Mouse (Mus musculus): Measurements from ENCODE around the gene Gpr3.

Gpr3 gene

DNA sequence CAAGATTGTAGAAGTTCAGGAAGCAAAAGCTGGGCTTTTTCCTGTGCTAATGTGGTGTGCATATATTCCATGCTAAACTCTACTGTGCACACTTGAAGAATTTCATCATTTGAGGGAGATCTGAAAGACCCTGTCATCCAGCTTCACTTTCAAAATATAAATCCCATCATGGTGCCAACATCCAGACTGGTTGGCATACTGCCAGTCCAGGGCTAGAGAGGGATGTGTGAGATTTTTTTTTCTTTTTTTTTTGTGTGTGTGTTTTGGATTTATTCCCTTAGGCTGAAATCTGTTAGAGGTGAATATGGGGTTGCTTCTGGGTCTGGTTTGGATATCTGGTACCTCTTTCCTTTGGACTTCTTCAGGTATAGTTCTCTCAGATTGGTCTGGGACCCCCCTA, 41.7 kb downstream of the Gpr3 start:
- DNase-seq (ENCODE audit: low spot score in 2 of 2), result no peak

DNA sequence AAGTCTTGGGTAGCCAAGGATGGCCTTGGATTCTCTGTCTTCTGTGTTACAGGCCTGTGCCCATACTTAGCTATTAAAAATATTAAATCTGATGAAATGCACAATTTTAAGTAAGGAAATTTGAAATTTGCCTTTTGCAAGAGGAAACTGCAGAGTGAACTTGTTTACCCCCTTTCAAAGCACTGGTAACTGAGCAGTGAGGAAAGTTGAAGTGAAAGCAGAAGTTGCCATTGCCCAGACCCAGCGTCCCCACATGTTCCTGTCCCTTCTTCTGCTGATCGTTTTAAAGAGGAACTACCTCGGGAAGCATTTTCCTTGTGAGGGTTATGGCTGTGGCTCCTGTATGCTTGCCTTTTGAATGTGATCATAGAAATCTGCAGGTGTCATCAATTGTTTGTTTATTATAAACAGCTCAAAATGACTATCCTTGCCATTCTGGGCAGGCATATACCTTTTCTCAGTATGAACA, 42.2 kb downstream of the Gpr3 start:
- DNase-seq (ENCODE audit: low spot score in 2 of 2), result no peak

DNA sequence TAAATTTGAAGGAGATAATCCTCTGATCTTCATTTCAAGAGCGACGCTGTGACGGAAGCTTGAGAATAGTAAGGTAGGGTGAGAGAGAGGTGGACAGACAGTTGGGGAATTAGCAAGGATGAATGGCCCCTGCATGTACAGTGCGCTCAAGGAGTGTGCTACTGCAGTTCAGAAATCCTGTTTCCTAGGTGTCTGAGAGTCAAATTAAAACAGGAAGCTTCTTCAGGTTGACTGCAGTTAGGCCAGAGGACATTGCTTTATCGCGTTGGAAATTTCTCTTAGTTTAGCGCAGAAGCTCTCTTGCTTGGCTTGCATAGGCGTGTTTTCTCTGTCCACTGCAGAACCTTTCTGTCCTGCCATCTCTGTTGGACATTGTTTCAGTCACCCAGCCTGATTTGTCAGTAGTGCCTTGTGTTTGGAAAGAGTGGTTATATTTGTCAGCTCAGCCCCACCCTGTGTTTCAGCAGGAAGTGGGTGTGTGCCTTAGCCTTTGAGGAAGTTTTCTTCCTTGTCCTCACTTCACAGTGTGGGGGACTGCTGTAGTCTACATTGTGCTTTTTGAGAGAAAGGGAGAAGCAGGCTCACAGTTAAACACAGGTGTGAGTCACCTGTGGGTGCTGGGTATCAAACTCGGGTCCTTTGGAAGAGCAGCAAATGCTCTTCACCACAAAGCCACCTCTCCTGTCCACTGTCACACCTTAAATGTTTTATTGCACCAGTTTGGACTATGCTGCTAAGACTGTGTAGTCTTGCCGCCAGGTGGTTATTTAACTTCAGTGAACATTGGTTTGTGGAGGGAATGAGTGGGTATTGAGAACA, 42.9 kb downstream of the Gpr3 start:
- DNase-seq (ENCODE audit: low spot score in 2 of 2), result peak; percentile 42 to 53

DNA sequence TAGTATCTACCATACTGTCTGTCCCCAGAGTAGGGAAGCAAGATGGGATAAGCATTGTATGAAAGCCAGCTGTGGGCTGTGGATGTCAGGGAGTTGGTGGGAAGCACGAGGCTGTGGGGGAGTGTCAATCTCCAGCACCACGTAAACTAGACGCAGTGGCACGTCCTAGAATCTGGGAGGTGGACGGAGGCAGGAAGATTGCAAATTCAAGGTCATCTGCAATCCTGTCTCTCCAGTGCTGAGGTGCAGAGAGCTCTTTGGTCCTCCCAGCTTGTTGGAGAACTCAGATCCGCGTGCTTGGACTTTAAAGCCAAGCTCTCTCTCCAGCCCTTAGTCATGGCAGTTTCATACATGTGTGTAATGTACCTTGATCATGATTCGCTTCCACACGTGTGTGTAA, 45.6 kb downstream of the Gpr3 start:
- no peak for DNase-seq (ENCODE audit: low spot score in 2 of 2)

DNA sequence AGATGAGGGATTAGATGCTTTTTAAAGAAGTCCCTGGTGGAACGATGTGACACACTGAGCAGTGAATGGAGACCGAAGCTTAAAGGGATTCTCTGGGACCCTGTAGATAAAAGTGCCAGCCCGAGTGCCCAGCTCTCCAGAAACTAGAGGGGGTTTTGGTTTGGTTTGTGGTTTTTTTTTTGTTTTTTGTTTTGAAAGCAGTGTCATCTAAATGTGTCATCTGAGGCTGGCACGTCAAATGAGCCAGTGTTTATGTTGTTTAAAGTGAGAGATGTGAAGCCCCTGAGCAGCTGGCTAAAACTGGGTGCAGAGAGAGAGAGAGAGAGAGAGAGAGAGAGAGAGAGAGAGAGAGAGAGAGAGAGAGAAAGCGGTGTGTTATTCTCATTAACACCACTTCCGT, 50.1 kb downstream of the Gpr3 start:
- DNase-seq (ENCODE audit: low spot score in 2 of 2), result no peak

DNA sequence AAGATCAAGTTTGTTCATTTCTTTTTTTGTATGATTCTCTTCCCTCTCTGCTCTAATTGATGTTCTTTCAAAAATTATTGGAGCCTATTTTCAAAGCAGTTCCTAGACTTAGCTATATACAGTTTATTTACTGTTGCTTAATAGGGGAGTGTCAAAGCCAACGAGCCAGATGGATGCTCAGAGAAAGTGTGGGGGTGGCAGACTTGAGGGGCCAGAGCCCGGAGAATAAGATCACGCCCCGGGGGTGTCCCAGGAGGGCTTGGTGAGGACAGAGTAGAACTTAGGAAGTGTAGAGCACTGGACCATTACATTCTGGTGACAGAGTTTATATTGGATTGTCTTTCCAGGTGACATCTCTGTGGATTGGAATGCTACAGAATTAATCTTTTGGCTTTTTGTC, 51.5 kb downstream of the Gpr3 start:
- no peak for DNase-seq (ENCODE audit: low spot score in 2 of 2)

DNA sequence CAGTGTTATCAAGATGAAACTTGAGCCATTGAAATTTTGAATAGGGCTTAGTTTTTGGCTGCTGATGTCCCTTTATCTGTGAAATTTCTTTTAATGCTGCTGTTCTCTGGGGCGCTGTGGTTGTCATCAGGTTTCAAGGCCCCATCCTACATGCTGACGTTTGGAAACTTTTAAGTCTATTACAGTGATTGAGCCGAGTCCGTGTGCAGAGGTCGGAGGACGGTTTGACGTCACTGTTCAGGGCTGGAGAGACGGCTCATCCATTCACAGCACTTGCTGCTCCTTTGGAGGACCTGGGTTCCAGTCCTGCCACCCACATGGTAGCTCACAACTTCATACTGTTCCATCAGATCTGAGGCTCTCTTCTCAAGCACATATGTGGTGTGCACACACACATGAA, 52.1 kb downstream of the Gpr3 start:
- DNase-seq (ENCODE audit: low spot score in 2 of 2), result no peak

DNA sequence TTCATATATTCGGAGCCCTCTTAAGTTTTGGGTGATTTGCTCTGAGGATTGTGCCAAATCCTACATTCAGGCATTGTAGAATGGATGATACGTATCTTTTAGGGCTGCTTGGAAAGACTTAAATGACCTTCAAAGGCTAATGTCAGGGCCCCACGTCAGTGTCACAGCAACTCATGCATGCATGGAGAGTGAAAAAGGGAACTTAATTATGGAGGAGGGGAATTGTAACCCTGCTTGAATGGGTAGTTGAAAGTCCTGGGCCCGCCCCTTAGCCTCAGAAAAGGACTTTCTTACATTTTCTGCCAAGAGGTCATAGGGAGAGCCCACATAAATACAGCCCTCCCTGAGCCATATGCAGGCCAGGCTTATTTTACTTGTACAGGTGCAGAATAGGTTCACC, 52.7 kb downstream of the Gpr3 start:
- DNase-seq (ENCODE audit: low spot score in 2 of 2), result no peak

Measured in urinary bladder, postnatal 36 days (tissue).